Mouse (Mus musculus): ENCODE results near the gene Wnt10a. TPM values are rescaled to one million over a fixed set of nuclear protein-coding genes. Genes with fewer than 3 reads are reported as not detected.

The Wnt10a gene
- polyA plus RNA-seq, 1 experiment, result not detected

DNA sequence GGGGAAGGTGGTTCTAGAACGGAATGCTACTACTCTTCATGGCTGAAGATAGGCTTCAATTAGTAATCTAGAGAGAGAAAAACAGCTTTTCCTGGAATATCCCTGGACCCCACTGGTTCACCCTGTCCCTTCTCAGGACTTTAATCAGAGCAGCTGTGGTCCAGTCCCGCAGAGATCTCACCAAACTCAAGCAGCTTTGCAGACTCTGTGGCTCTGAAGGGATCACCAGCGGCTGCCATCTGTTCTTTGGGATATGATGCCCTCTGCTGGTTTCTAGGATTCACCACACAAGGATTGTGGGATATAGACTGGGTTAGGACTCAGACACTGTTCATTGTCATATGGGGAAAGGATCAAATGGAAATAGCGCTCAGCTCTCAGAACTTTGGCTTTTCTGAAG, 31.5 kb upstream of the Wnt10a start:
- H3K9me3 ChIP-seq, result no peaks in the 10 kb centered on the region
- TF ChIP-seq FLI1 (IDR thresholded peaks at IDR 0.05; ENCODE audit: low read length), result no peak
- no peak for TF ChIP-seq GATA1 (IDR thresholded peaks at IDR 0.05; ENCODE audit: borderline replicate concordance, low read length)
- H3K4me1 ChIP-seq, result peaks cover 4% of the 10 kb centered on the region; the same call in 1 of the 2 replicates
- H3K4me3 ChIP-seq (replicated peaks), result no peak overlapping the region
- H3K36me3 ChIP-seq (replicated peaks; ENCODE audit: low read length), result no peaks in the 10 kb centered on the region
- peaks cover 40% of the 10 kb centered on the region for H3K27me3 ChIP-seq (replicated peaks)

DNA sequence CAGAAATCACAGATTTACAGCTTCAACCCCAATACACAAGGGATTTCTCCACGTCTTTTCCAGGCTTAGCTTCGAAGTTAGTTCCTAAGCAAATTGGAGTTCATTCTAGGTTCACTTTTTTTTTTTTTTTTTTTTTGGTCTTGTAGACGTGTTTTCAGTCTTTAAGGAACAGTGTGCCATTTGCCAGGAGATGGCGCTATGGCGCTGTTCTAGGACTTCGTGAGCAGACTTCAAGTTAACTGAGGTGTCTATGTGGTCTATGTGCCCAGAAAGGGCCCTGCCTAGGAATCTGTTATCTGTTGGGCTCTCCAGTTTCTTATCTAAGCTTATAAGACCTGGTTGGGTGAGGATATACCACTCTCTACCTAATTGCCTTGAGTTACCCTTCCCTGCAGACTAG, 28.2 kb upstream of the Wnt10a start:
- peaks cover 4% of the 10 kb centered on the region; the same call in 1 of the 2 replicates for H3K4me1 ChIP-seq
- H3K36me3 ChIP-seq (replicated peaks; ENCODE audit: low read length), result no peaks in the 10 kb centered on the region
- H3K9me3 ChIP-seq, result peaks cover 4% of the 10 kb centered on the region; the same call in 1 of the 2 replicates
- no peak overlapping the region for H3K4me3 ChIP-seq (replicated peaks)
- TF ChIP-seq GATA1 (IDR thresholded peaks at IDR 0.05; ENCODE audit: borderline replicate concordance, low read length), result no peak
- TF ChIP-seq FLI1 (IDR thresholded peaks at IDR 0.05; ENCODE audit: low read length), result no peak
- H3K27me3 ChIP-seq (replicated peaks), result peaks cover 63% of the 10 kb centered on the region

DNA sequence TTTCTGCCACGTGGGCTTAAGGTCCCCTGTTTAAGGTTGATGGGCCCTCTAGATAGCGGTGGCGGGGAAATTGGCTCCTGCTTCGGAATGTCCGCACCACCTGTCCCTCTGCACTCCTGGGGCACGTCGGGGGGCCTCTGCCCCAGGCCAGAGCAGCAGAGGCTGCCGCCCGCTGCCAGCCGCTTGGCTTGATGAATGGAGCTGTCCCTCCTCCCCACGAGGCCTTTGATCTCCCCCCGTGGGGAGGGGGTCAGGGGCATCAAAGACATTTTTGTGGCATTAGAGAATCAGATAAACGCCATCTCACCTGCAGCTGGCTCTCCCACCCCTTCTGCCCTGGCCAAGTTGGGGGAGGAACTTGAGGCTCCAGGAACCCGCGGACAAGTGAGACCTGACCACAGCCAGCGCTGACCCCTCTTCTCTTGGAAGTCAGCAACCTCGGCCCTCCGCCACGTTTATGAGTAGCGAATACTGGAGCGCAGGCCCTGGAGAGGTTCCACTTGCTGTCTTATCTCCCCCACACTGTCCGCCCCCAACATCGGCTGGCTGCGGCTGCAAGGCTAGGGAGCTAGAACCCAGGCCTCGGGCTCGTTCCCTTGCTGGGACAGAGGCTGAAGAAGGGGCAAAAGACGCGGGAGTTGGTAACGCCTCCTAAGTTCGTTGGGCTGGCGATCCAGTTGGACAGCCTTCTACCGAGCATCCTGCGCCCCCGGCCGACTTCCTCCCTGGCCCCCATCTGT, 20.4 kb upstream of the Wnt10a start:
- no peak for TF ChIP-seq FLI1 (IDR thresholded peaks at IDR 0.05; ENCODE audit: low read length)
- TF ChIP-seq GATA1 (IDR thresholded peaks at IDR 0.05; ENCODE audit: borderline replicate concordance, low read length), result no peak
- Histone ChIP-seq H3K4me1 (peaks cover 22% of the 10 kb centered on the region), H3K27me3 (replicated peaks) (peaks cover 96% of the 10 kb centered on the region), H3K4me3 (replicated peaks) (no peak overlapping the region), H3K9me3 (peaks cover 4% of the 10 kb centered on the region; the same call in 1 of the 2 replicates), H3K36me3 (replicated peaks; ENCODE audit: low read length) (no peaks in the 10 kb centered on the region)

DNA sequence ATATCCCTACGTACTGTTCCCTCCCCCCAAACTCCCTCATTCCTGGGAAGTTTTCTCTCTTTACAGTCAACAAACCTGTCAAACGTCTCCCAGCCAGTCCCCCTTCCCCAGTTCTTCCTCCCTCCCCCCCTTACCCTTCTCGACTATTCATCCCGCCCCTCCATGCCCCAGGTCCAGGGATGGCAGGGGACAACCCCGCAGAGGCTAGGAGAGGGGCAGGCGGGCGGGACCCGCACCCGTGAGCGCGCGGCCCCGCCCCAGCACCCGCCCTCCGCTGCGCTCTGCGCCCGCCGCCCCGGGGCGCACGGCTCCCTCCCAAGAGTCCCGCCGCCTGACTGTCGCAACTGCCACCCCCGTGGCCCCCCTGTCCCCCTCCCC, 19.9 kb upstream of the Wnt10a start:
- no peak overlapping the region for H3K4me3 ChIP-seq (replicated peaks)
- H3K4me1 ChIP-seq, result peaks cover 22% of the 10 kb centered on the region
- peaks cover 4% of the 10 kb centered on the region; the same call in 1 of the 2 replicates for H3K9me3 ChIP-seq
- TF ChIP-seq FLI1 (IDR thresholded peaks at IDR 0.05; ENCODE audit: low read length), result no peak
- no peak for TF ChIP-seq GATA1 (IDR thresholded peaks at IDR 0.05; ENCODE audit: borderline replicate concordance, low read length)
- no peaks in the 10 kb centered on the region for H3K36me3 ChIP-seq (replicated peaks; ENCODE audit: low read length)
- H3K27me3 ChIP-seq (replicated peaks), result peaks cover 98% of the 10 kb centered on the region

DNA sequence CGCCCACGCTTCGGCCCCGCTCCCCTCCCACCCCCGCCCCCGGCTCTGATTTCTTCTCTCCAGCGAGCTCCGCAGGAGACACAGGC, 19.6 kb upstream of the Wnt10a start, which contains the start of gene Wnt6:
Gene Wnt6, plus strand, starts transcription at position 48 of the 86 bp plus-strand sequence.
- TF ChIP-seq FLI1 (IDR thresholded peaks at IDR 0.05; ENCODE audit: low read length) (no peak), GATA1 (IDR thresholded peaks at IDR 0.05; ENCODE audit: borderline replicate concordance, low read length) (no peak)
- H3K27me3 ChIP-seq (replicated peaks), result peaks cover 98% of the 10 kb centered on the region
- no peak within 1 kb of the TSS for H3K4me3 ChIP-seq (replicated peaks)
- H3K4me1 ChIP-seq, result peaks cover 22% of the 10 kb centered on the region
- H3K9me3 ChIP-seq, result peaks cover 4% of the 10 kb centered on the region; the same call in 1 of the 2 replicates
- no peaks in the 10 kb centered on the region for H3K36me3 ChIP-seq (replicated peaks; ENCODE audit: low read length)

DNA sequence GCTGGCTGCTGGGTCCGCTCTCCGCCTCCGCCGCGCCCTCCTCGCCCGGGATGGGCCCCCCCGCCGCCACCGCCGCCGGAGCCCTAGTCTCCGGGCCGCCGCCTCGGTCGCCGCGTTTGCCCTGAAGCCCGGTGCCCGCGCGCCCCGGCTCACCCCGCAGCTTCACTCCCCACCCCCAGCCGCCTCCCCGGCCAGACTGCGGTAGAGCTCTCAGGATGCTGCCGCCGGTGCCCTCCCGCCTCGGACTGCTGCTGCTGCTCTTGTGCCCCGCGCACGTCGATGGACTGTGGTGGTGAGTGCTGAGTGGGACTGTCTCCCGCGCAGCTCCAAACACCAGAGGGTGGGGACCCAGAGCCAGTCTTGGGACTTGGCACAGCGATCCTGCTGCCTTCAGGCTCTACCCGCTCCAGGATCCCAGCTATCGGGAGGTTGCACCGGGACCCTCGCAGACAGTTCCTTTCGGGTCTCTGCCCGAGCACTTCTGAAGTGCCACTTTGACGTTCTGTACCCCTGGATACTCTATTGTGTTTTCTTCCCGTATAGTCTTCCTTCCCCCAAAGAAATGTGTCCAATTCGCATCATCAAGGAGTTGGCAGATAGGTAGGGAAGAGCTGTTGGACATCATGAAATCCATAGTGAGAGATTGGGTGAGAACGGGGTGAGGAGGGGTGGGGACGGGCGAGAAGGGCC, 19.2 kb upstream of the Wnt10a start:
- TF ChIP-seq FLI1 (IDR thresholded peaks at IDR 0.05; ENCODE audit: low read length) (no peak), GATA1 (IDR thresholded peaks at IDR 0.05; ENCODE audit: borderline replicate concordance, low read length) (no peak)
- H3K36me3 ChIP-seq (replicated peaks; ENCODE audit: low read length), result no peaks in the 10 kb centered on the region
- peaks cover 22% of the 10 kb centered on the region for H3K4me1 ChIP-seq
- peaks cover 97% of the 10 kb centered on the region for H3K27me3 ChIP-seq (replicated peaks)
- H3K4me3 ChIP-seq (replicated peaks), result no peak overlapping the region
- 0 out of 2 replicates have a peak, but pooled peaks cover under 1% of the 10 kb centered on the region for H3K9me3 ChIP-seq

DNA sequence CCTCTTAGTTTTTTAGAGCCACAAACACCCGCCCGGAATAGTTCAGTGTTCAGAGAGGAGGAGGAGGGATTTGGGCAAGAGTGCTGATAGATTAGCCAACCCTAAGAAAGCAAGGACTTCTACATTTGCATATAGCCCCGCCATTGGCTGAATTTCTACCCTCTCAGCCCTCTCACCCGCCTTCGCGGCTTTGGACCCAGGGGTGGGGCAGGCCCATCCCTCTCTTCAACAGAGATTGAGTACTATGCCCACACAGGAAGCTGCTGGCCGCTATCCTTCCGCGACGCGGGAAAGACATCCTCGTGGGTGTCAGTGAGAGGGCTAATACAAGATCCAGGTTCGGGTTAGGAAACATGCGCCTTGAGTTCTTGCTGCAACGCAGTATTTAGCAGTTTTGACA, 18.2 kb upstream of the Wnt10a start:
- Histone ChIP-seq H3K4me1 (peaks cover 22% of the 10 kb centered on the region), H3K4me3 (replicated peaks) (no peak overlapping the region), H3K36me3 (replicated peaks; ENCODE audit: low read length) (no peaks in the 10 kb centered on the region), H3K27me3 (replicated peaks) (peaks cover 99% of the 10 kb centered on the region), H3K9me3 (no peaks in the 10 kb centered on the region)
- no peak for TF ChIP-seq GATA1 (IDR thresholded peaks at IDR 0.05; ENCODE audit: borderline replicate concordance, low read length)
- no peak for TF ChIP-seq FLI1 (IDR thresholded peaks at IDR 0.05; ENCODE audit: low read length)

DNA sequence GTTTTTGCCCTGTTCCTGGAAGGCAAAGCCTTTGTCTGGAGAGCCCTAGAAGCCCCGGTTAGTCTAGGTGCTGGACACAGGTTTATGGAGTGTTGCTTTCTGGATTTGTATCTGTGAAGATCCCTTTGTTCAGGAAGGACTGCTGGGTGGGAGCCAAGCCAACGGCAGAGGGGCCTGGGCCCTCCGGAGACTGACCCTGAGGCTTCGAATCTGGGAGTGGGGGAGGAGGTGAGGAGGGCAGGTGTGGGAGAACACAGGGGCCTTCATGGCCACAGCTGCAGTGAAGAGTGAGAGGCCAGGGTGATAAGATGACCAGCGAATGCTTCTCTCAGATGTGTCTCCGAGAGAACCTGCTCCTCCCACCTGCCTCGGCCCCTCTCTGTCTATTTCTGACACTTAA, 17.3 kb upstream of the Wnt10a start:
- Histone ChIP-seq H3K4me3 (replicated peaks) (no peak overlapping the region), H3K27me3 (replicated peaks) (peaks cover 99% of the 10 kb centered on the region), H3K36me3 (replicated peaks; ENCODE audit: low read length) (no peaks in the 10 kb centered on the region), H3K4me1 (peaks cover 22% of the 10 kb centered on the region), H3K9me3 (no peaks in the 10 kb centered on the region)
- no peak for TF ChIP-seq FLI1 (IDR thresholded peaks at IDR 0.05; ENCODE audit: low read length)

DNA sequence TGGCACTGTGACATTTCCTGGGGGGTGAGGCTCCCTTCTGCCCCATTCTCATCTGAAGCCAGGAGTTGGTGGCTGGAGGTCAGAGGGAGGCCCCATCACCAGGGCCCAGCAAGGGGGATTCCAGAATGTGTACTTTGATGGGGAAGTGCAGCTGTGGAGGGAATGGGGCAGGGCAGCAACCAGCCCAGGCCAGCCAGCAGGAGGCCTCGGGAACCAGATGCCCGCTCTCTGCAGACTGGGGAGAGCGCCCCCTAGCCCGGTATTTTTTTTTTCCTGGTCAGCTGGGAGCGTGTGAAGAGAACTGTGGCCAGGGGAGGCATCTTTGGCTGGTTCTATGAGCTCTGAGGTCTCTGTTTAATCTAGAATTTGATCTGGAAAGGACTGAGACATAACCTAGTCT, 15.5 kb upstream of the Wnt10a start:
- no peak for TF ChIP-seq GATA1 (IDR thresholded peaks at IDR 0.05; ENCODE audit: borderline replicate concordance, low read length)
- TF ChIP-seq FLI1 (IDR thresholded peaks at IDR 0.05; ENCODE audit: low read length), result no peak
- peaks cover 22% of the 10 kb centered on the region for H3K4me1 ChIP-seq
- H3K4me3 ChIP-seq (replicated peaks), result no peak overlapping the region
- no peaks in the 10 kb centered on the region for H3K36me3 ChIP-seq (replicated peaks; ENCODE audit: low read length)
- no peaks in the 10 kb centered on the region for H3K9me3 ChIP-seq
- peaks cover 95% of the 10 kb centered on the region for H3K27me3 ChIP-seq (replicated peaks)

DNA sequence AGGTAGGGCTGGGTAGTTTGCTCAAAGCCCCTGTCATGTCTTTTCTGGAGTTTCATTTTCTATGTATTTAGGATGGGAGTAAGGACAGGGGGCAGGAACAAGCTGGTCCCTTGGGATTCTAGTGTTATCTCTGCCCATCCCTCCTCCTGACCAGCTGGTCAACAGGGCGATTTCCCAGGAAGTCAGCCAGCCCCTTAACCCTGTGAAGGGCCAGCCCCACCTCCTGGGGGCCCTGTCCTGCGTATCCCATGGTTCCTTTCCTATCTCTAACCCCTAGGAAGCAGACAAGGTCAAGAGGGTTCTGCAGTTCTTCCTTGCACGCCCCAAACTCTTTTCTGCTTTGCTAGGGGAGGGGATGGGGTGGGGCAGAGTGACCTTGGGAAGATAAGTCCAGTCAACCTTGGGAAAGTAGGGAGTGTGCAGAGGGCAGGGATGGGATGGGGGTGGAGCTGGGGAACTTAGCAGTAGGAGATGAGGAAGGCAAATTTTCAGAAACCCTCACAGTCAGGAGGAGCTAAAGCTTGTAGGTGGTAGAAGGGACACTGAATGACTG, 12.3 kb upstream of the Wnt10a start:
- Histone ChIP-seq H3K4me1 (peaks cover 16% of the 10 kb centered on the region), H3K36me3 (replicated peaks; ENCODE audit: low read length) (no peaks in the 10 kb centered on the region), H3K27me3 (replicated peaks) (peaks cover 95% of the 10 kb centered on the region), H3K9me3 (peaks cover 14% of the 10 kb centered on the region), H3K4me3 (replicated peaks) (no peak overlapping the region)
- TF ChIP-seq GATA1 (IDR thresholded peaks at IDR 0.05; ENCODE audit: borderline replicate concordance, low read length) (no peak), FLI1 (IDR thresholded peaks at IDR 0.05; ENCODE audit: low read length) (no peak)

Measured in megakaryocyte, embryonic 14.5 days (primary cell).